Mouse (Mus musculus): ENCODE measurements around the gene Dot1l.

DNA sequence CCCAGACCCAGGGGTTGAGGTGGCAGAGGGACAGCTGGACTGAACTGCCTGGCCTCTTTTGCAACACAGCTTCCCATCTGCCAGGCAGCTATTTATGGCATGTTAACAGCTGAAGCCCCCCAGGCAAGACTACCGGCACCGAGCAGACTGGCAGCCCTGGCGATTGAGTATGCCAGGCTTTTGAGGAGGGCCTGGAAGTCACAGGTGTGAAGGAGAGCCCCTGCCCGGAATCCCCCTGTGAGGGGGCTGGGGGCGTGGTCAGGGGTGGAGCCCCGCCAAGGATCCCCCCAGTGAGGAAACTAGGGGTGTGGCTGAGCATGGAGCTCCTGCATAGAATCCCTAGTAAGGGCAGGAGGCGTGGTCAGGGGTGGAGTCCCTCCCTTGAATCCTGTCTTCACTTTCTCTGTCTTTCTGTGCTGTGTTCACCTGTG lies 82.0 kb downstream of the Dot1l start:
- no peak for TF ChIP-seq CTCF (IDR thresholded peaks at IDR 0.05; ENCODE audit: borderline replicate concordance, control insufficient read depth, extremely low read depth, insufficient read depth, low read length, poor library complexity)
- no peak for TF ChIP-seq POLR2A (IDR thresholded peaks at IDR 0.05; ENCODE audit: control insufficient read depth, extremely low read depth, insufficient read depth, low read length, poor library complexity)

Data from thymus, adult 2 months (tissue).